Mouse (Mus musculus) frontal cortex, postnatal 10 days (tissue): Measurements from ENCODE around the gene Tab1.
"Not testable (repeated sequence)": the region's sequence is repeated elsewhere in the genome, so short reads cannot be mapped to it uniquely, and the experiment has no call there.

Source experiments
- DNase-seq, 2 experiments: peaks; one replicate each; pipeline ENCODE4 v3.0.0; 2022; ENCODE audit warnings: low spot score in 2 of 2, mixed read lengths in 1 of 2

The Tab1 gene

GRCm38 (mm10) chr15:80105490-80106410, 27.2 kb upstream of the Tab1 start:
- DNase-seq = no peak

GRCm38 (mm10) chr15:80107143-80107542, 25.8 kb upstream of the Tab1 start:
- DNase-seq = no peak

GRCm38 (mm10) chr15:80107575-80107974, 25.4 kb upstream of the Tab1 start:
- no peak for DNase-seq

- DNase-seq = peak in 1 of 2 experiments; percentile 7
Measured at GRCm38 (mm10) chr15:80111436-80111835, 21.5 kb upstream of the Tab1 start.

GRCm38 (mm10) chr15:80112499-80112898, 20.4 kb upstream of the Tab1 start:
- DNase-seq = no peak

GRCm38 (mm10) chr15:80114414-80114813, 18.5 kb upstream of the Tab1 start:
- no peak for DNase-seq

GRCm38 (mm10) chr15:80115256-80115655, 17.7 kb upstream of the Tab1 start:
- DNase-seq = no peak

GRCm38 (mm10) chr15:80115866-80116794, 16.8 kb upstream of the Tab1 start:
- DNase-seq = no peak

- no peak for DNase-seq
Measured at GRCm38 (mm10) chr15:80117154-80117553, 15.8 kb upstream of the Tab1 start.

GRCm38 (mm10) chr15:80119076-80119475, 13.9 kb upstream of the Tab1 start:
- DNase-seq = no peak

GRCm38 (mm10) chr15:80121721-80122325, 11.1 kb upstream of the Tab1 start:
- DNase-seq = no peak

GRCm38 (mm10) chr15:80122431-80122830, 10.5 kb upstream of the Tab1 start:
- not testable (repeated sequence) for DNase-seq

- no peak for DNase-seq
Measured at GRCm38 (mm10) chr15:80124651-80125050, 8.3 kb upstream of the Tab1 start.

- DNase-seq = no peak
Measured at GRCm38 (mm10) chr15:80127191-80127590, 5.7 kb upstream of the Tab1 start.

GRCm38 (mm10) chr15:80129982-80130381, 2.9 kb upstream of the Tab1 start:
- DNase-seq = no peak

GRCm38 (mm10) chr15:80130689-80131088, 2.2 kb upstream of the Tab1 start:
- no peak for DNase-seq

GRCm38 (mm10) chr15:80131421-80131820, 1.5 kb upstream of the Tab1 start:
- no peak for DNase-seq

- no peak for DNase-seq
Measured at GRCm38 (mm10) chr15:80132452-80132851, 475 bp upstream of the Tab1 start.

GRCm38 (mm10) chr15:80133682-80134449, 939 bp downstream of the Tab1 start:
- DNase-seq = no peak

GRCm38 (mm10) chr15:80134450-80134847, 1.5 kb downstream of the Tab1 start:
- DNase-seq = no peak

GRCm38 (mm10) chr15:80135499-80135898, 2.6 kb downstream of the Tab1 start:
- DNase-seq = no peak
